Mouse (Mus musculus): ENCODE results near the gene Rpl35.

Gene Rpl35

DNA sequence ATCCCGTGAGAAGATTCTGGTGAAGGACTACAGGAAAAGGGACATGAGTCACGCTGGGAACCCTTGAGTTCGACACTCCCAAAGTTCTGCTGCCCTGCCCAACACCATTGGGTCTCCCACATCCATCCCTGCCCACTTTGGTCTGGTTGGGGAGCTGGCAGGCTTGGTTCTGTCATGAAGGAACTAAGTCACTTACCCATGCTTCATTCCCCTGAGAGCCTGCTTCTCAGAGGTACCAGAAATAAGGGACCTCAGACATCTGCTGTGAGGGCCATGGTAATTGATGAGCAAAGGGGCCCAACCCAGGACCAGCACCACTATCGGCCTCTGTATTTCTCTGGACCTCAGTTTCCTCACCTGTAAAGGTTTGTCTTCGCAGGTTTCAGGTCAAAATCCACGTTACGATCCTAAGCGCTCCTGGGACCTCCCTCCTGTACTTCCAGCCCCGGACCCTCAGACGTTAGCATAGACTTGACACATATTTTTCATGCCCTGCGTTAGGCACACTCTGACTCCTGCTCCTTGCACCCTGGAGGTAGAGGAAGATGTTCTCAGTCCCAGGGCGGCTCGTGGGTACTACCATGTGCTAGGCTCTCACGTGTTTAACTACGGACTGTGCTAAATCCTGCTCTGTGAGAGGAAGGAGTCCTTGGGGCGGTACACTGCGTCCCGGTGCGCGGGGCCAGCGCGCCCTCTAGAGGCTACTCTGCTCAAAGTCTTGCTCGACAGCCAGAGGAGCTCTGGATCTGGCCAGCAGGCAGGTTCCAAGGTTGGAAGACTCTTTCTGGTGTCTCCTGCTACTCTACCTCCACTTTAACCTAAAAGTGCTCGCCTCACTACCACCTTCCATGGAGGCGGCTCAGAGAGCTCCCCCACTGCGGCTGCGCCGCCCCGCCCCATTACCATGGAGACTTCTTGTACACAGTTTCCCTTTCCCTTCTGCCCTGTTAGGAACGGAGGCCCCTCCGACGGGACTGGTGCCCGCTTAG is 7.7 kb downstream of the Rpl35 start, which contains the start of gene Wdr38:
Gene Wdr38, plus strand, starts transcription at position 91 of the 989 bp plus-strand sequence.
- in situ Hi-C loops (cut with MboI, MseI), result loop anchor here (5.0 kb wide), 1 partner anchor 65 kb away; the partner anchor contains the start of gene Olfml2a

DNA sequence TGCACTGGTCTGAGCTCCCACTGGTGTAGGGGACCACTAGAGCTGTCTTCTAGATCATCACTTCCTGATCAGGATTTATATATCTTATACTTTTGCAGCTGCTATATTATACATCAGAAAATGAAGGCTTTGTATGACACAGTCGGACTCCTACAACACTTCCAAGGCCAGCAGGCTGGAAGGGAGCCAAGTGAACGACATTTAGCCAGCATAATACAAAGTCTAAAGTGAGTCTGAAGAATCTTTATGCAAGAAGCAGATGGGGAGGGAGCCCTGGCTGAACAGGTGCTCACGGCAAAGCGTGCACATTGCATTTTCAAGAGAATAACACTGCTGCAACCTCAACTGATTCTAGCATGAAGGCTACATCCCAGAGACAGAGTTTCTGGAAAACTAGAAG is 13.0 kb downstream of the Rpl35 start:
- in situ Hi-C loops (cut with MboI, MseI), result no loop called here

DNA sequence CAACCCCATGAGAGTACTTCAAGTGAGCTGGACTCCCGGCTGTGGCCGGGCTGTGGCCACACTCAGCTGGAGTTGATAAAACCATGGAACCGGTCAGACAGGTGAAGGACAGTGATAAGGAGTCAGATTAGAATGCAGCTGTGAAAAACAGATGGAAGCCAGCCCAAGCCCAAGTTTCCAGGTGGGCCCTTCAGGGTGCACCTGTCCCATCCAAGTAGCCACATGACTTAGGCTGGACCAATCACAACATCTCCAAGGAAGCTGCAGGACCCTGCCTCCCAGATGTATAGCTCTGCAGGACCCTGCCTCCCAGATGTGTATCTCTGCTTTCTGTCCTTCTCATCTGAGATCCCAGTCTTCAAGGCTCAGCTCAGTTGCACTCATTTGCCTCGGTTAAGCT is 13.4 kb downstream of the Rpl35 start:
- in situ Hi-C loops (cut with MboI, MseI), result no loop called here

DNA sequence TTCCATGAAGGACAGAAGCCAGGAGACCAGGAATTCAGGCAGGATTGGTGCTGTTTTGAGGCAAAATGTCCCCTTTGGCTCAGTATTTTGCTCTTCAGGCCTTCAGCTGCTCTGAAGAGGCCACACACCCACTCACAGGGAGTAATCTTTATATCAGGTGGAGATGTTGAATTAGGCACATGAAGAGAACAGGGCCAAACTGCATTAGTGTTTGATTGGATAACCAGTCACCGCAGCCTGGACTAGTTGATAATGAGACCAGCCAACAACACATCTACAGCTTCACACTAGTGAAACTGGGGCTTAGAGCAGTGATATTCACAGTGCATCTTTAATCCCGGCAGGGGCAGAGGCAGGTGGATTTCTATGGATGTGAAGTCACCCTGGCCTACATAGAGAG is 16.5 kb downstream of the Rpl35 start:
- in situ Hi-C loops (cut with MboI, MseI), result no loop called here

DNA sequence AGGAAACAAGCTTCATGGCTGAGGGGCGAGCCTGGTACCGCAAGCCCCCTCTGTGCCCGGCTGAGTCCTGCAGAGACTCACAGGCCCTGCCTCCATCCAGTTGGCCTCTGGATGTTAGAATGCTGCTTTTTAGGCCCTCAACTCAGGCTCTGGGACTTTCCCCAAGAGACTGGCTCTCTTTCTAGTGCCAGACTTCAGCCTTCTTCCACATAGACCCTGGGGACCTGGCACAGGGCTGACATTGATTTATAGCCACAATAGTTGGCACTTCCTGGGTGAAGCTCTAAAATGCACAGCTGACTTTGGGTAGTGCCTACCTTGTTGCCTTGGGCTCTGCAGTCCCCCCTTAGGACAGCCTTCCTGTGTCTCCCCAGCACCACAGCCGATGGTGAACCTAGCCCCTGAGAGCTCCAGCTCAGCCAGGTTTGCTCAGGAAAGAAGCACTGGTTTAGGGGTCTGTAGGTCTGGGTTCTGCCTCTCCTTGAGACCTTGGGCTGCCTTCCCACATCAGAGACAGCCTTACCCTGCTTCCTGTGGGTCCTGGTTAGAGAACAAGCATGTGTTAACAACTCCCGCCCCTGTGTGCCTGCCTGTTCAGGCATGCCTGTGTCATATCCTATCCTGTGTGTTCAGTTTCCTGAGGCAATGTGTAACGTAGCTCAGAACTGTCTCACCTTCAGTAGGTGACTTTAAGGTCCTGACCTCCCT is 17.5 kb downstream of the Rpl35 start:
- in situ Hi-C loops (cut with MboI, MseI), result no loop called here

DNA sequence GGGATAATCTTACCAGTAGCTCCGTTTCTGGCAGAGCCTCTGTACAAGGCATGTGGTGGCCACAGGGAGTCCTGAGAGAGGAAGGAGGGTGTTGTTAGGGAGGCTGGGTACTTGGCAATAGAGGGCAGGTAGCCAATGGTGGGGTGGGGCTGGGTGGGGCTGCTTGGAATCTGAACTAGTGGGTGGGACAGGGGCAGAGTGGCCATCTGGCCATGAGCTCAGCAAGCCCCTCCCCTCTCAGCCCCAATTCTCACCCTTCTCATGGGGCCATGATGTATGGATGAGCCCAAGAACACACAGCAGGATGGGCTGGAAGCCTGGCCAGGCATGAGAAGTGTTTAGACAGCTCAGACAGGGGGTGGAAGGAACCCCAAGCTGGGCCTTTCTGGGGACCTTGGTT is 18.1 kb downstream of the Rpl35 start:
- in situ Hi-C loops (cut with MboI, MseI), result no loop called here

DNA sequence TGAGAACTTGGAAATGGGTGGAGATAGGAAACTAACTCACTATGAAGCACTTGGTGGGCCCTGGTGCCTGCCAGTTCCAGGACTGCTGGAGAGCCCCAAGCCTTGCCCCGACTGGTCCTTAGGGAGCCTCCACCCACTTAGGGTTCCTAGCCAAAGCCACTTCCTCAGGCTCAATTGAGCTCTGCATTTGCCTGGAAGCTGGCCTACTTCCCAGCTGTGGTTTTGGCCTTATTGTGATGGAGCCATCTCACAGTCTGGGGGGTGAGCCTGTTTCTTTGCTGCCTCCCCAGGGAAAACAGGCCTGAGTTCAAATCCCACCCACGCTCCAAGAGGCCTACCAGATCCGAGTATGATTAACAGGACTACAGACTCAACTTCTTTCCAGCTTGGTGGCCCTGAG is 18.8 kb downstream of the Rpl35 start:
- in situ Hi-C loops (cut with MboI, MseI), result no loop called here

DNA sequence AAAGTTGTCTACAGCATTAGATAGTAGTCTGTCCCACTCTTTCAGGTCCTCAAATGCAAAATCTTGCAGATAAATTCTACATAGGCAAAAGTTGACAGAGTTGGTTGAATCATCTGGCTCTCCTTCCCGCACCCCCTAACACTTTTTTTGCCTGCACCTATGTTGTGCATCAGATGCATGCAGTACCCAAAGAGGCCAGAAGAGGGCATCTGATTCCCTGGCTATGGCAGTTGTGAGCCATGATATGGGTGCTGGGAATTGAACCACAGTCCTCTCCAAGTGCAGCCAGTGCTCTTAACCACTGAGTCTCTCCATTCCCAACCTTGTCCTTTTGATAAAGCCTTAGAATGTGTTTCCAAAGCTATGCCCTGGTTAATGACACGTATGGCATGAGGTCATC is 22.0 kb downstream of the Rpl35 start:
- in situ Hi-C loops (cut with MboI, MseI), result no loop called here

DNA sequence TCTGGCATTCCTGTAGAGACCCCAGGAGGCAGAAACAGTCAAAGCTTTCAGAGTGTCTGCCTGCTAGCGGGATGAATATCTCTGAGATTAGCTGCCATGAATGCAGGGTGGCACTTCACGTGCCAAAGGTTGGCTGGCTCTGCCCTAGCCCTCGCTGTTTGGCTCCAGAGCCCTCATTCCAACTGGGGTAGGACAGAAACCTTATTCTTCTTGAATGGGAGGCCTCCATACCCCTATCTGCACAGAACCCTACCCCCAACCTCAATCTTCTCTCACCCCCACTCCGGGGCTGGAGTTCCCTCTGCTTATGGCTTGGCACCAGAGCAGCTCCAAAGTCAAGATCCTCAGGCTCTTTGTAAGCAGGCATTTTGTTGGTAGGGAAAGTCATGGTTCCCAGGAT is 27.6 kb downstream of the Rpl35 start:
- in situ Hi-C loops (cut with MboI, MseI), result no loop called here

DNA sequence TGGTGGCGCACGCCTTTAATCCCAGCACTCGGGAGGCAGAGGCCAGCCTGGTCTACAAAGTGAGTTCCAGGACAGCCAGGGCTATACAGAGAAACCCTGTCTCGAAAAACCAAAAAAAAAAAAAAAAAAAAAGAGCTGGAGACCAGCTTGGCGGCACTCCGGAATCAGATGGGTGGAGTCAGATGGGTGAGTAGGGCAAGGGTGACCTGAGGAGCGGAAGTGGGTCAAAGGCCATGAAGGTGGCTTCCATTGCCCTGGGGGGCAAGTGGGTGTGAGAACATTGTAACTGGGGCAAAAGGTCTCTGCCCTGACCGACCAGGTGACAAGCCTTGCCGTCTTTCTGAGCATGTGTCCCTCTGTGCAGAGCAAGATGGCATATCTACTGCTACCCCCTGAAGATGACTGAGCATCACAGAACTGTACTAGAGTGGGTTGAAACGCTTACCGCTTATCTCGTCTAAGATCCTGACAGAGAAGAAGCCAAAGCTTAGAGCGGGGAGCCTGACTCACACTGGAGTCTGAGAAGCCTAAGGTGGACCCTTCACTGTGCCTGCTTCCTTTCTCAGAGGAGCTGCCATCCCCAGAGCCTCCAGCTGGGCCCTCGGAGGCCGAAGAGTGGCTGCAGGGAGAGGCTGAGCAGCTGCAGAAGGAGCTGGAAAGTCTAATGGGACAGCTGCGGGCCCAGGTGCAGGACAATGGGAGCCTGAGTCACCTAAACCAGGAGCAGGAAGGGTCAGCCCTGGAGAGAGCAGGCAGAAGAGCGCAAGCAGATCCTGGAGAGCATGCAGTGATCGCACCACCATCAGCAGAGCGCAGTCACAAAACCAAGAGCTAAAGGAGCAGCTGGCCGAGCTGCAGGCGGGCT is 29.3 kb downstream of the Rpl35 start:
- in situ Hi-C loops (cut with MboI, MseI), result no loop called here

DNA sequence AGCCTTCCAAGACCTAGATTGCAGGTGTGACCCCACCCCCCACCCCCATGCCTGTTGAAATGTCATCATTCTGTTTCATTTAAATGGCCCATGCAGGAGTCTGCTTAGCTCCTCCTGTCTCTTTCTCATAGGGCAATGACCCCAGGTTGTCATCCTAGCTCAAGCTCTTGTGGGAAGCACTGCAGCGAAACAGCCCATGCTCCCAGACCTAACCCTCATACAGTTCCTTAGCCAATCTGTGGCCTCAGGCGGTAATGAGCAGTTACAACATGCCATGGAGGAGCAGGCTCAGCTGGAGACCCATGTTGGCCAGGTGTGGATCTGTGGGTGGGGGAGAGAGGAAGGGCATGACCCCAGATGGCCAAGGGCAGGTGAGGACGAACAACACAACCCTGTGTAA is 30.2 kb downstream of the Rpl35 start:
- in situ Hi-C loops (cut with MboI, MseI), result no loop called here

DNA sequence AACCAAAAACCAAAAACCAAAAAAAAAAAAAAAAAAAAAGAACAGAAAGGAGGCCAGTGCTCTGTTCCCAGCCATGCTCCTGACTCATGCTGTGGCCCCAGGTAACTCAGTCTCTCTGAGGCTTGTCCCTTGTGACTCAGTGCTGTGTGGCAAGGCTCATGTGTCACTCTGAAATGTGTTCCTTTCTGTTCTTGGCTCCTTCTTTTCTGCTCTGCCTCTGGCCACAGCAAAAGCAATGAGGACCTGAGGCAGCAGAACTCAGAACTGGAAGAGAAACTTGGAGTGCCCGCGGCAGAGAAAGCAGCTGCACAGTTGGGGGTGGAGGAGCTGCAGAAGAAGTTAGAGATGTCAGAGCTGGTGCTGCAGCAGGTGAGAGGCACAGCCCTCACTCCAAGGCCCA is 31.3 kb downstream of the Rpl35 start:
- in situ Hi-C loops (cut with MboI, MseI), result no loop called here

DNA sequence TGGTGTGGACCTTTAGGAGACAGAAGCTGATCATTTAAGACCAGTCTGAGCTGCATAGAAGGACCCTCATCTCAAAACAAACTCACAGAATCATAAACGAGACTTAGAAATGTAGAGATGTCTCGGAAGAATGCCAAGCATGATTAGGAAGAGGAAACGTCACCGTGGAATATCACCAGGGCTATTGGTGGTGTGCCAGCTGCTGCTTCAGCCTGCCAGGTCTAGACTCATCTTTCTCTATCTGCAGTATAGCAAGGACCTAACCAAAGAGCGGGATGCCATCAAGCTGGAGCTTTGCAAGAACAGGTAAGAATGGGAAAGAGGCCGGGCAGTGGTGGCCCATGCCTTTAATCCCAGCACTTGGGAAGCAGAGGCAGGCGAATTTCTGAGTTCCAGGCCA is 31.7 kb downstream of the Rpl35 start:
- in situ Hi-C loops (cut with MboI, MseI), result no loop called here

DNA sequence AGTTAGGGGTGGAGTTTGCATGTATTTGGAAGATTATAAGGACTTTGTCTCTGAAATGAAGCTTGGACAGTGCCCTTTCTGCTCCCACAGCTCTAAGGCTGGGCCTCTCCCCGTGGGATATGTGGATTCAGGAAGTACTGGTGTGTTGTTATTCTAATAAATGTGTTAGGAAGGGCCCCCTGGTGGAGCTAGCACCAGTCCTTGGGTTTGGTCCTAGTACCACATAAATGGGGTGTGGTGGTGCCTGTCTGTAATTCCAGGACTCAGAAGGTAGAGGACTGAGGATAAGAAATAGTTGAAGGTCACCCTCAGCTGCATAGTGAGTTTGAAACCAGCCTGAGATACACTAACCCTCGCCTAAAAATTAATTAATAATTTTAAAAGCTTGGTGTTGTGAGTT is 32.2 kb downstream of the Rpl35 start:
- in situ Hi-C loops (cut with MboI, MseI), result no loop called here

DNA sequence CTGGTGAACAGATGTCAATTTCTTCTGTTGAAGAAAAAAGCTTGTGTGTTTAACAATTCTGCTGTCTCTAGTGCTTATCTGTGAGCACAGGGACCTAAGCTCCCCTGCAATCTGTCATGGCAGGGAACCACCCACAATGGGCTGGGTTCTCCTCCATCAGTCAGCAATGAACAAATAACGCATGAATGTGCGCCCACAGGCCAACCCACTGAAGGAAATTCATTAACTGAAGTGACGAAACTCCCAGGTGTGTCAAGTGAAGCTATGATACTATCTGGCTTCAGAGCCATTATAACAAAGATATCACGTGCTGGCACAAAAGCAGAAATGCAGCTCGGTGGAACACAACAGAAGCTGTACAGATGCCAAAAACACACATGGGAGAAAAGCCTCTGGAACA is 35.4 kb downstream of the Rpl35 start:
- in situ Hi-C loops (cut with MboI, MseI), result no loop called here

DNA sequence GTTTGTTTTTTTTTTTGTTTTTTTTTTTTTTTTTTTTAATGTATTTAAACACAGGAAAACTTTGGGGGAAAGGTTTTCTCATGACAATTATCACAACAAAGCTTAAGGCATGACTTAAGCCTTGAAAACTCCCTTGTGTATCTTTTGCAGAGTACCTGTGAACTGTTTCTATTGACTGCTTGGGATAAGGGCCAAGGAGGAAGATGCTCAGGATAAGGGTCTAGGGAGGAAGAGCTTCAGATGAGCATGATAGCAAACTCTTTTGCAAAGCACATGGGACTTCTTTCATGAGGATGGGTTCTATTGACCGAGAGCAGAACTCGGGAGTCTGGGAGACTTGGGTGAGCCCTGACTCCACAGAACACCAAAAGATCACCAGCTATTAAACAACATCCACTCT is 35.8 kb downstream of the Rpl35 start:
- in situ Hi-C loops (cut with MboI, MseI), result no loop called here

DNA sequence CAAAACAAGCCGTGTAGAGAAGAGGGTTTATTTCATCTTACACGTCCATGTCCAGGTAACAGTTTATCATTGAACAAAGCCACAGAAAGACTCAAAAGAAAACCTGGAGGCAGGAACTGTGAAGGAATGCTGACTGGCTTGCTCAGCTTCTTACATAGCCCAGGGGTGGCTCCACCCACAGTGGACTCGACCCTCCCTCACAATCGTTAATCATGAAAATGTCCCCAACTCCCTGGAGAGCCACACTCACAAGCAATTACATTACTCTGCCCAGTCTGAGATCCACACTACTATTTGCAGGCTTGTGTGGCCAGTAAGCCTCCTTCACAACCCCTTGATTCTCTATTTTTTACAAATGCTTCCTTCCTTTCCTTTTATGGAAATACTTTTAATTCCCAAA is 41.2 kb downstream of the Rpl35 start:
- in situ Hi-C loops (cut with MboI, MseI), result no loop called here

DNA sequence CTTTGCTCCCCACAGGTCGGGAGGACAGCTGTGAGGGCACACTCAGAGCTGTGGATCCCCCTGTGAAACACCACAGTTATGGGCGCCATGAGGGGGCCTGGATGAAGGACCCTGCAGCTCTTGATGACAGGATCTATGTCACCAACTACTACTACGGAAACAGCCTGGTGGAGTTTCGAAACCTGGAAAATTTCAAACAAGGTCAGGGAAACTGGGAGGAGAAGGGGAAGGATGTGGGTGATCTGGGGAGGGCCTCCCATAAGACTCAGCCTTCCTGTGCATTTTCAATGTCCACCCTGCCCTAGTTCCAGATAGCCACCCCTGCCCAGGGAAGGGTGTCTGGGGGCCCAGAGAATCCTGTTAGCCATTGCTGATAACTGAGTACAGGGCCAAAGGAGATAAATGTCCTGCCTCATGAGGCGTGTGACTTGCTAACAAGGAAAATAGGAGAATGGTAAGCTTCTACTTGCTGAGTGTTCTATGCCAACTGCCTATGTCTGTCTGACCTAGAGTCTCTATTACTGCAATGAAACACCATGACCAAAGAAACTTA is 47.7 kb downstream of the Rpl35 start:
- in situ Hi-C loops (cut with MboI, MseI), result no loop called here

DNA sequence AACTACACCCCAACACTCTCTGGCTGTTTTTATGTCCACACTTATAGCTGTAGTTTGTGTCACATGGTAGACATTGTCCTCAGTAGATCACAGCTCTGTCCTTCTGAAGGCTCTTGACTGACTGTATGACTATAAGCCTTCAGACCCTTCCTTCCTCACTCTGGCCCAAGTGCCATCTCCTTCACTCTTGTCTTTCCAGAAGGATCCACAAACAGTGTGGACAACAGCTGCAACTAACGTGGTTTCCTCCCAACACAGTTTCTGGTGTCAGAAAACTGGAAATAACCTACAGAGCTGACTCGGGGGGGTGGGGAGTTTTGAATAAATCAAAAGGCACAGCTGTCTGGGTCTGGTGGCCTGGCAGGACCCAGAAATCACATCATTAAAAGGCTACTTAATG is 49.4 kb downstream of the Rpl35 start:
- in situ Hi-C loops (cut with MboI, MseI), result no loop called here

DNA sequence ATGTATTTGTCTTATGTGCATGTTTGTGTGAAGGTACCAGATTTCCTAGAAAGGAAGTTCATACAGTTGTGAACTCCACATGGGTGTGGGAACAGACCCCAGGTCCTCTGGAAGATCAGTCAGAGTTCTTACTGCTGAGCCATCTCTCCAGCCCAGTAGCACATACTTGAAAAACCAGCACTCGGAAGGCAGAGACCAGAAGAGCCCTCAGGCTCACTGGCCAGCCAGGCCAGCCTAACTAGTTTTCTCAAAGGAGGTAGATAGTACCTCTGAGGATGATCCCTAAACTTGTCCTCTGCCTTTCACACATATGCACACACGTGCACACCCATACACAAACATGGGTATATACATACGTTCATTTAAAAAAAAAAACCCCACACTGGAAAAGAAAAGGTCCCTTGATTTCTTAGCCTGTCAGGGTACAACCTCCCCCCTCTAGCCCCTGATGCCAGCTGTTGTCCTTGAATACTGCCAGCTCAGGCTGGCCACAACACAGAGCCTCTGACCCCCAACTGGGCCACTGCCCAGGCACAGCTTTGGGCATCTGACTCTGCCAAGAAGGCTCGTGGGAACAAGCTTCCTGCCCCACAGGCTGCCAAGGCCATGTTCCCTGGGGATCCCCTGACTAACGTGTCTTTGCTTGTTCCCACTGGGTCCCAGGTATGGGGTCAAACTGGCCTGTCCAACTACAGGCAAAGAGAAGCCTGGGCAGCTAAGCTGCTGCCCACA is 52.1 kb downstream of the Rpl35 start:
- in situ Hi-C loops (cut with MboI, MseI), result no loop called here
